Mouse (Mus musculus): Measurements from ENCODE around the gene Odf2. TPM values are rescaled to one million over a fixed set of nuclear protein-coding genes. Genes with fewer than 3 reads are reported as not detected.

Odf2 gene
- polyA plus RNA-seq, 1 experiment from 2014 or later: 42.4 TPM

- Histone ChIP-seq H3K27me3 (peaks cover 12% of the 10 kb centered on the region; the same call in 1 of the 2 replicates), H3K9me3 (replicated peaks) (no peaks in the 10 kb centered on the region), H3K27ac (no peak overlapping the region), H3K4me3 (no peak overlapping the region), H3K4me1 (replicated peaks) (no peaks in the 10 kb centered on the region), H3K36me3 (no peaks in the 10 kb centered on the region), H3K9ac (no peak overlapping the region), H3K4me2 (no peak overlapping the region)
- 57% methylated on average over 4 of the region's 4 CpGs for WGBS
- ATAC-seq (replicated peaks; ENCODE audit: insufficient number of reproducible peaks, insufficient read depth, low FRiP score, low read depth): no peak
These were observed 36.0 kb upstream of the Odf2 start for GRCm38 (mm10) chr2:29852957-29853485.

GRCm38 (mm10) chr2:29853736-29854135 is 35.3 kb upstream of the Odf2 start:
- H3K36me3 ChIP-seq: no peaks in the 10 kb centered on the region
- no peaks in the 10 kb centered on the region for H3K9me3 ChIP-seq (replicated peaks)
- ATAC-seq (replicated peaks; ENCODE audit: insufficient number of reproducible peaks, insufficient read depth, low FRiP score, low read depth): no peak
- 64% methylated on average over 5 of the region's 5 CpGs for WGBS
- H3K4me2 ChIP-seq: no peak overlapping the region
- H3K4me3 ChIP-seq: no peak overlapping the region
- no peak overlapping the region for H3K9ac ChIP-seq
- no peak overlapping the region for H3K27ac ChIP-seq
- peaks cover 8% of the 10 kb centered on the region; the same call in 1 of the 2 replicates for H3K27me3 ChIP-seq
- no peaks in the 10 kb centered on the region for H3K4me1 ChIP-seq (replicated peaks)

DNA sequence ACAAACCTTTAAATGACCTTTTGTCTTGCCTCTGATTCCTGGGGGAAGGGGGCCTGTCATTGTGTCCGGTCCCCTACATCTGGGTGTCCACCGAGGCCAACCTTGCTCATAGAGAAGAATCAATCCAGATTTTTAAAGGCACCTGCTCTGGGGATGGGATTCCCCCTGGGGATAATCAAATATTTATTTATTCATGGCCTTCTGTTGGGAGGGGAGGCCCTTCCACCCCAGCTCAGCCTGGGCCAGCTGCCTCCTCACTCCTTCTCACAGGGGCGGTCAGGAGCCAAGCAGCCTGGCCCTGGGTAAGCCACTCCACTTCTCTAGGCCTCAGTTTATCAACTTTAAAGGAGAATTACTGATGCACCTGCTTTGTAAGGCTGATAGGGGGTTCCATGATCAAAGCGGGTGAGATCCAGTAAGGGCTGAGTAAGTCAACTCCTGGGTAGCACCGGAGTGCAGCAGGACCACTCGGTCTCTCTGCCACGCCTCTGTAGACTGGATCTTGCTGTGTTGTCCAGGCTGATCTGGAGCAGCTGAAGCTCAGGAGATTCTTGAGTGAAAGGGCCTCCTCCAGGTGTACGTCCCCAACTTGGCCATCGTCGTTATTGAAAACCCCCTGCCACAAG is 33.3 kb upstream of the Odf2 start:
- Histone ChIP-seq H3K27ac (no peak overlapping the region), H3K9me3 (replicated peaks) (no peaks in the 10 kb centered on the region), H3K36me3 (no peaks in the 10 kb centered on the region), H3K4me2 (no peak overlapping the region), H3K4me3 (no peak overlapping the region), H3K9ac (no peak overlapping the region), H3K27me3 (peaks cover 8% of the 10 kb centered on the region; the same call in 1 of the 2 replicates), H3K4me1 (replicated peaks) (no peaks in the 10 kb centered on the region; the same call in 1 of the 2 replicates)
- ATAC-seq (replicated peaks; ENCODE audit: insufficient number of reproducible peaks, insufficient read depth, low FRiP score, low read depth): no peak
- WGBS: 77% methylated on average over 10 of the region's 10 CpGs

GRCm38 (mm10) chr2:29856451-29857260 is 32.4 kb upstream of the Odf2 start:
- no peaks in the 10 kb centered on the region for H3K36me3 ChIP-seq
- H3K4me2 ChIP-seq: no peak overlapping the region
- no peaks in the 10 kb centered on the region; the same call in 1 of the 2 replicates for H3K4me1 ChIP-seq (replicated peaks)
- no peak overlapping the region for H3K27ac ChIP-seq
- no peak overlapping the region for H3K9ac ChIP-seq
- 37% methylated on average over 19 of the region's 19 CpGs for WGBS
- peaks cover 8% of the 10 kb centered on the region; the same call in 1 of the 2 replicates for H3K27me3 ChIP-seq
- no peak overlapping the region for H3K4me3 ChIP-seq
- ATAC-seq (replicated peaks; ENCODE audit: insufficient number of reproducible peaks, insufficient read depth, low FRiP score, low read depth): no peak
- H3K9me3 ChIP-seq (replicated peaks): no peaks in the 10 kb centered on the region

DNA sequence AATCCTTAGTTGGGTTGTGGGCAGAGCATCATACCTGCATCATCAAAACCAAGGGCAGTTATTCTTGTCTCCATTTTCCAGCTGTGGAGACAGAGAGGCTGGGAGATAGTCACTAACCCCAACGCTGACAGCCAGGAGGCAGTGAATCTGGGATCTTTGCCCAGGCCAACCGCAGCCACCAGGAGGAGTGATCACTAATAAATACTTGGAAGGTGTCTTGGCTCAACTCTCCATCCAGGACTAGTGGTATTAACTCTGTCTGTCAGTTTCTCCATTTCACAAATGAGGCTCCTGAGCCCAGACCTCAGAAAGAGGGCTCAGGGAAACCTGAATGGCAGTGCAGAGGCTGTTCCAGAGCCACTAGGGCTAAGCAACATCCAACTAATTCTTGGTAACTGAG is 31.7 kb upstream of the Odf2 start:
- no peak for ATAC-seq (replicated peaks; ENCODE audit: insufficient number of reproducible peaks, insufficient read depth, low FRiP score, low read depth)
- Histone ChIP-seq H3K4me3 (no peak overlapping the region), H3K4me2 (no peak overlapping the region), H3K4me1 (replicated peaks) (no peaks in the 10 kb centered on the region; the same call in 1 of the 2 replicates), H3K27me3 (peaks cover 8% of the 10 kb centered on the region; the same call in 1 of the 2 replicates), H3K9me3 (replicated peaks) (no peaks in the 10 kb centered on the region), H3K9ac (no peak overlapping the region), H3K36me3 (no peaks in the 10 kb centered on the region), H3K27ac (no peak overlapping the region)
- WGBS: 33% methylated on average over 2 of the region's 2 CpGs

DNA sequence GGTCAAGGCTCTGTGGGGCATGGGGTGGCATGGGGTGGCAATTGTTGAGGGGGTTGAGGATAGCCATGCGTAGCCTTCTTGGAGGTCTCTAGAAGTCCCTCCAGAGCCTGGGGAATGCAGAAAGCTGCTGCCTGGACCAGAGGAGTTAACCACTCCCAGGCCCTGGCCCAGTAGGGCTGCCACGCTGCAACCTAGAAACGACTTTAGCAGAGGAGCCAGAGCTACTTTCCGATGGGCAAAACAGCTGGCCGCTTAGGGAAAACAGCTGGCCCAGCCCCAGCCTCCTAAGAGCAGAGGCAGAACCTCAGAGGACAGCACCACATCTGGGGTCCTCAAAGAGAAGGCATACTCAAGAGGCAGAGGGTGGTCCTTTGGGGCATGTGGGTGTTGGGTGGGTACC is 31.1 kb upstream of the Odf2 start:
- Histone ChIP-seq H3K9me3 (replicated peaks) (no peaks in the 10 kb centered on the region), H3K4me3 (no peak overlapping the region), H3K36me3 (no peaks in the 10 kb centered on the region), H3K9ac (no peak overlapping the region), H3K4me2 (no peak overlapping the region), H3K27me3 (peaks cover 8% of the 10 kb centered on the region; the same call in 1 of the 2 replicates), H3K27ac (no peak overlapping the region), H3K4me1 (replicated peaks) (no peaks in the 10 kb centered on the region; the same call in 1 of the 2 replicates)
- ATAC-seq (replicated peaks; ENCODE audit: insufficient number of reproducible peaks, insufficient read depth, low FRiP score, low read depth): no peak
- 69% methylated on average over 5 of the region's 5 CpGs for WGBS

GRCm38 (mm10) chr2:29858748-29859473 is 30.1 kb upstream of the Odf2 start:
- Histone ChIP-seq H3K27me3 (peaks cover 10% of the 10 kb centered on the region), H3K4me3 (no peak overlapping the region), H3K4me2 (no peak overlapping the region), H3K4me1 (replicated peaks) (no peaks in the 10 kb centered on the region; the same call in 1 of the 2 replicates), H3K36me3 (no peaks in the 10 kb centered on the region), H3K27ac (no peak overlapping the region), H3K9ac (no peak overlapping the region), H3K9me3 (replicated peaks) (no peaks in the 10 kb centered on the region)
- no peak for ATAC-seq (replicated peaks; ENCODE audit: insufficient number of reproducible peaks, insufficient read depth, low FRiP score, low read depth)
- WGBS: 7% methylated on average over 5 of the region's 5 CpGs

- 69% methylated on average over 4 of the region's 4 CpGs for WGBS
- Histone ChIP-seq H3K27ac (no peak overlapping the region), H3K9me3 (replicated peaks) (no peaks in the 10 kb centered on the region), H3K36me3 (no peaks in the 10 kb centered on the region), H3K9ac (no peak overlapping the region), H3K4me3 (no peak overlapping the region), H3K4me2 (no peak overlapping the region), H3K27me3 (peaks cover 7% of the 10 kb centered on the region; the same call in 1 of the 2 replicates), H3K4me1 (replicated peaks) (peaks cover 18% of the 10 kb centered on the region)
- ATAC-seq (replicated peaks; ENCODE audit: insufficient number of reproducible peaks, insufficient read depth, low FRiP score, low read depth): no peak
These were observed 23.9 kb upstream of the Odf2 start for GRCm38 (mm10) chr2:29865125-29865524.

DNA sequence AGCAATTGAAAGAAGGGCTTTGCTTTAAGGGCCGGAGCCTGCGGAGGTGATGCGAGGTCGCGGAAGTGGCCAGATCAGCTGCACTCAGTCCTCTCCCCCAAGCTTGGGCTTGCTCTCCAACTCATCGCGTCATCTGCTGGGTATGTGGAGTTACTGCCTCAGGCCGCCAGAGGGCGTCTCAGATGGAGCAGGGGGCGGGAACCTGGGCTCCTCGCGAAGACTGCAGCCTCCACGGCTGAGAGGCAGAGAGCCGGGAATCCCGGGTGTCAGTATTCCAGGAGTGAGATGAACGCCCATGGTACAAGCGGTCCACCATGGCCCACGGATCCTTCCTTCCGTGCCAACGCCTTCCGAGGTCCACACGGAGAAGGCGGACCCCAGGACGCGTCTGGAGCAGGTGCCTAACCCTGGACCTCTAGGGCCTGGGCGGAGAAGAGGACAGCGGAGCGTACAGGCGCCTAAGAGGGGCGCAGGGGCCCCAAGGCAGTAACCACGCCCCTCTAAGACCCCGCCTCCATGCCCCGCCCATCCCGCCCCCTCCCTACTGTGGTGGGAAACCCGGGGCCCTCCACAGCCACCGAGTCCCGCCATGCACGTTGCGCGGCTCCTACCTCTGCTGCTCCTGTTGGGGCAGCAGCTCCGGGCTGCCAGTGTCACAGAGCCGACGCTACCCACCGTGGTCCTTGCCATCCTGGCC is 19.9 kb upstream of the Odf2 start, which contains the start of gene Cercam:
Cercam (plus strand) TSS at position 216 of the 697 bp plus-strand sequence.
- peak within 1 kb of the TSS; percentile 98 for H3K4me2 ChIP-seq
- no peaks in the 10 kb centered on the region for H3K9me3 ChIP-seq (replicated peaks)
- ATAC-seq (replicated peaks; ENCODE audit: insufficient number of reproducible peaks, insufficient read depth, low FRiP score, low read depth): peak; percentile 85
- 0 out of 2 replicates have a peak, but pooled peaks cover 5% of the 10 kb centered on the region for H3K36me3 ChIP-seq
- peak within 1 kb of the TSS; percentile 64 for H3K4me3 ChIP-seq
- 0 out of 2 replicates have a peak, but pooled peaks cover 3% of the 10 kb centered on the region for H3K27me3 ChIP-seq
- H3K9ac ChIP-seq: peak within 1 kb of the TSS; percentile 70
- H3K27ac ChIP-seq: peak within 1 kb of the TSS; percentile 85
- peaks cover 23% of the 10 kb centered on the region for H3K4me1 ChIP-seq (replicated peaks)
- under 1% methylated on average over 44 of the region's 44 CpGs for WGBS

GRCm38 (mm10) chr2:29869646-29870451 is 19.2 kb upstream of the Odf2 start:
- Histone ChIP-seq H3K9ac (peak overlapping the region; percentile 70), H3K9me3 (replicated peaks) (no peaks in the 10 kb centered on the region), H3K36me3 (0 out of 2 replicates have a peak, but pooled peaks cover 5% of the 10 kb centered on the region), H3K4me2 (peak overlapping the region; percentile 98), H3K27me3 (no peaks in the 10 kb centered on the region), H3K4me1 (replicated peaks) (peaks cover 23% of the 10 kb centered on the region), H3K4me3 (peak overlapping the region; percentile 64), H3K27ac (peak overlapping the region; percentile 85)
- 3% methylated on average over 17 of the region's 17 CpGs for WGBS
- ATAC-seq (replicated peaks; ENCODE audit: insufficient number of reproducible peaks, insufficient read depth, low FRiP score, low read depth): peak; percentile 48
